Mouse (Mus musculus) activated CD4-positive, CD25-positive, alpha-beta regulatory T cell, adult 9 weeks (primary cell): ENCODE data around the gene Smarca4. TPM values are rescaled to one million over a fixed set of nuclear protein-coding genes. Genes with fewer than 3 reads are reported as not detected.

Source experiments
- polyA plus RNA-seq: library from polyadenylated mRNA; unstranded; fragments of 100-300 nt; shearing (Covaris generic); gene quantifications from one replicate; pipeline ENCODE4 v1.2.1, GENCODE M21; 2017

Smarca4 gene
- 64.6 TPM for polyA plus RNA-seq

DNA sequence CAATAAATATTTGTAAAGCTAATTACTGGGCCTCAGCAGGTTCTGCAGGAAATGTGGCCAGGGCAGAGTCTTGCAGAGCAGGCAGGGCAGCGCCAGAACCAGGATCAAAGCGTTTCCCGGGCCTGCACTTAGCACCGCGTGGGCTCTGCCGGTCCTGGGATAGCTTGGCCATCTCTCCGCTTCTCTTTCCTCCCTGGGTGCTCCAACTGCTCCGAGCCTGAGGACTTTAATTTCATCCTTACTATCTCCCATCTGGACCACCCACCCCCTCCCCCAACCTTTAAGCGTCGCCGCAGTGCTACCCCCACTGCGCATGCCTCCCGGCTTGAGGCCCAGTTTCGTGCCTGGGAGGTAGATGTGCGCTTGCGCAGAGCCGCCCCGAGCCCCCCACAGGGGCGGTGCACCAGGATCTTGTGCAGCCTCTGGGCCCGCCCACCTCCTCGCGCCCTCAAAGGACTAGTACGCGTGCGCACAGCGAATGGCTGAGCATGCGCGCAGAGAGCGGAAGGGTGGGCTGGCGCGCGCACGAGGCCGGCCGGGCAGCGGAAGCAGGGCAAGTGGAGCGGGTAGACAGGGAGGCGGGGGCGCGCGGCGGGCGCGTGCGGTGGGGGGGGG is at the start of gene Smarca4:
Gene Smarca4 (plus strand): TSS at position 553 of the 615 bp plus-strand sequence.

DNA sequence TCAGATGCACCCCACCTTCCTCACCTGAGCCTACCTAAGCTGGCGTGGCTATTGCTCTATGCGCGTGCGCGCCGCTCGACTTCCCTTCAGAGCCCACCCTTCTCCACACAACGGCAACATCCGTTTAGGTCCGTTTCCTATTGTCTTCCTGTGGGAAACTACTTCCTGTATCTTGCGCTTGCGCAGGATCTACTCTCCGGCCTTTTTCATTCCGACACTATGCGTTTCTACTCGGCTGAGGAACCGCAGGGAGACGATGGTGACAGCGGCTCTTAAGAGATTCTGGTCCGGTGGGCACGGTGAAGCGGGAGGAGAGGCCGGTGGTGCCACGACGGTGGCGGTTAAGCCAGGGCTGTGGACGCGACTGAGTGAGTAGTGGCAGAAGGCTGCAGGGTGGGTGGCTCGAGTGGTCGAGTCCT is 23.3 kb upstream of the Smarca4 start, which contains the start of the genes Timm29 and Yipf2:
Gene Timm29 (plus strand): TSS at position 20 of the 419 bp plus-strand sequence.
Gene Yipf2 (minus strand): TSS at position 126 of the 419 bp plus-strand sequence.

DNA sequence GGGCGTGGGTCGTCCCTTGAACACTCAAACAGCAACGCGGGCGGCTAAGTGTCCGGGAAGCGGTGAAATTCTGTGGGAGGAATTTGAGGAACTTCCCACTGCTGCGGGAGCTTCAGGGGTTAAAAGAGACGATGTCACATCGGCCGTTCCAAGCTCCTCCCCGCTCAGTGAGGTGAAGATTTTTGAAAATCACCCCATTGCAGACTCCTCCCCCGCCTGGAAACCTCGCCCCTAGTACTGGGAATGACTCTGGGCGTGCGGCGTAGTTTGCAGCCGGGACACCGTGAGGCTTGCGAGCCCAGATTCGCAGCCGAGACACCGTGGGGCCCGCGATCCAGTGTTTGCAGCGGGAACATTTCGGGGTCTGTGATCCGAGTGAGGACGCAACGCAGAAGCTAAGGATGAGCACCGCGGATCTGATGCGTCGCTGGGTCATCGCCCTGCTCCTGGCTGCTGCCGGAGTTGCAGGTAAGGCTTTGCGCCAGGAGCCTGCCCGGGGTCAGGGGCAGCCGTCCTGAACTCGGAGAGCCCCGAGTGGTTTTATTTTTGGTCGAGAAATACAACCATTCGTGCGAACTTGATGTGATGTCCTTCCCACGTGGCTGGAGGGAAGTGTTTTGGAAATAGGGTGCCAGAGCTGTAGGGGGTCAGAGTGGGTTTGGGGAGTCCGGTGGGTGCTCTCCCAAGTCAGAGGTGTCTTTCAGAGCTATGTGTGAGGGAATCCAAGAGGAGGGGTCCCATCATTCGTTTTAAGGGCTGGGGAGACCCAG is 107.6 kb downstream of the Smarca4 start, which contains the start of gene Ldlr:
Gene Ldlr (plus strand): TSS at position 107 of the 770 bp plus-strand sequence.

Other genes with a start within 250 kb of the Smarca4 start
- gene Ilf3, start 248.3 kb upstream of the Smarca4 start, polyA plus RNA-seq = 69.7 TPM
- gene Qtrt1, start 204.3 kb upstream of the Smarca4 start, polyA plus RNA-seq = 35.2 TPM
- 264 TPM for gene Dnm2, start 191.3 kb upstream of the Smarca4 start, polyA plus RNA-seq
- gene Tmed1, start 105.9 kb upstream of the Smarca4 start, polyA plus RNA-seq = 6.4 TPM
- gene AB124611, start 90.0 kb upstream of the Smarca4 start, polyA plus RNA-seq = 32.2 TPM
- gene Carm1, start 69.3 kb upstream of the Smarca4 start, polyA plus RNA-seq = 7.6 TPM
- gene Timm29, start 23.4 kb upstream of the Smarca4 start, polyA plus RNA-seq = 1.9 TPM
- gene Yipf2, start 23.3 kb upstream of the Smarca4 start, polyA plus RNA-seq = 28.7 TPM
- gene Ldlr, start 107.3 kb downstream of the Smarca4 start, polyA plus RNA-seq = 37.3 TPM
- gene Spc24, start 144.1 kb downstream of the Smarca4 start, polyA plus RNA-seq = 11.6 TPM
- gene Kank2, start 182.6 kb downstream of the Smarca4 start, polyA plus RNA-seq = not detected
- not detected for gene Angptl8, start 219.3 kb downstream of the Smarca4 start, polyA plus RNA-seq
- gene Dock6, start 236.5 kb downstream of the Smarca4 start, polyA plus RNA-seq = 4.0 TPM